Mouse (Mus musculus): ENCODE measurements around the gene Kcnn1.

GRCm38 (mm10) chr8:70876382-70876781 is 13.3 kb upstream of the Kcnn1 start:
- no peak for TF ChIP-seq TAL1 (conservative IDR thresholded peaks at IDR 0.05; ENCODE audit: low read depth, low read length)
- no peak for TF ChIP-seq CTCF (IDR thresholded peaks at IDR 0.05; ENCODE audit: low read depth, low read length)
